Comparison of ENCODE assay signal across 23 mouse cellular contexts in the genomic region with DNA sequence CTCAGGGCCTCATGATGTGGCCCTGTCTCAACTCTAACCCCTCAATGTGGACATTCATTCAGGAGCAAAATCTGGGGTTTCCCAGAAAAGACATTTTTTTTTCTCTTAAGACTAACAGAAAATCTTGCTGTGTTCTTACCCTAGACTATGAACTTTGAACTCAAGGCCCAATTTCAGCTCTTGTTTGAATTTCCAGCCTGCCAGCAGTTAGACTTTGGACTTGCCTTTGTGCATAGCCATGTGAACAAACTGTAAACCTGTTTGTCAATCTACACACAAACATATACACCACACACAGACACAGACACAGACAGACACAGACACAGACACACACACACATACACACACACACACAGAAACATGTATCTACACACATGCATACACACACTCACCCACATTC.
A peak's percentile ranks its signal among the peaks of the same experiment; 100 is the strongest.
DNase-seq lines count a peak whose midpoint lies in the region; ATAC-seq and TF ChIP-seq lines count a peak whose summit lies in the region.
"Had no signal": no experiment of that assay in that cellular context is flagged by ENCODE, and none has a peak within 500 bp of the region (broad histone marks: within the 10 kb centered on the region; RNA-seq: fewer than 3 reads in every experiment).

No protein-coding gene starts in this region.

- H3K9ac ChIP-seq in liver, adult 2 months (ENCODE audit: low read depth, low read length): no peak overlapping the region
- H3K9ac ChIP-seq in liver, embryonic 11.5 days (ENCODE audit: low read depth, low read length): no peak overlapping the region
- no peak overlapping the region for H3K9ac ChIP-seq in intestine, embryonic 16.5 days (ENCODE audit: low read depth, low read length)
- H3K9ac ChIP-seq: embryonic facial prominence, embryonic 13.5 days; heart, embryonic 12.5 days; hindbrain, embryonic 14.5 days; liver, embryonic 13.5 days; lung, embryonic 14.5 days; stomach, embryonic 15.5 days had no signal

- peak overlapping the region; percentile 91 for H3K27ac ChIP-seq in liver, adult 2 months (replicated peaks; ENCODE audit: insufficient read depth, low read depth, low read length)
- no peak overlapping the region for H3K27ac ChIP-seq in liver, embryonic 11.5 days (ENCODE audit: low read depth, low read length)
- peak overlapping the region; percentile 55; the same call in 1 of the 2 replicates for H3K27ac ChIP-seq in intestine, embryonic 16.5 days (ENCODE audit: low read length)
- no peak overlapping the region for H3K27ac ChIP-seq in thymus, adult 2 months (ENCODE audit: control insufficient read depth, insufficient read depth, low read length)
- H3K27ac ChIP-seq: embryonic facial prominence, embryonic 13.5 days; heart, adult 2 months; hindbrain, embryonic 14.5 days; liver, embryonic 13.5 days; stomach, embryonic 15.5 days had no signal

- H3K79me2 ChIP-seq in liver, adult 2 months (ENCODE audit: control insufficient read depth, insufficient read depth, low read length): no peaks in the 10 kb centered on the region

- TF ChIP-seq POLR2A in liver, adult 2 months (IDR thresholded peaks at IDR 0.05; ENCODE audit: extremely low read depth, insufficient read depth, low read length): no peak
- TF ChIP-seq POLR2A in thymus, adult 2 months (IDR thresholded peaks at IDR 0.05; ENCODE audit: control insufficient read depth, extremely low read depth, insufficient read depth, low read length, poor library complexity): no peak

- H3K27me3 ChIP-seq in liver, adult 2 months (ENCODE audit: control insufficient read depth, insufficient read depth, low read length): no peaks in the 10 kb centered on the region
- no peaks in the 10 kb centered on the region for H3K27me3 ChIP-seq in liver, embryonic 11.5 days (replicated peaks; ENCODE audit: control insufficient read depth, insufficient read depth, low read length)
- no peaks in the 10 kb centered on the region for H3K27me3 ChIP-seq in intestine, embryonic 16.5 days (replicated peaks; ENCODE audit: control insufficient read depth, insufficient read depth, low read length)
- H3K27me3 ChIP-seq in thymus, adult 2 months (ENCODE audit: control insufficient read depth, insufficient read depth, low read length): no peaks in the 10 kb centered on the region
- H3K27me3 ChIP-seq: embryonic facial prominence, embryonic 13.5 days; liver, embryonic 13.5 days; stomach, embryonic 15.5 days had no signal

- no peak for ATAC-seq in liver, embryonic 11.5 days (replicated peaks; ENCODE audit: low FRiP score)
- peak; percentile 67 for ATAC-seq in intestine, embryonic 16.5 days
- ATAC-seq: forebrain, embryonic 16.5 days had no signal

- TF ChIP-seq CTCF in liver, adult 2 months (IDR thresholded peaks at IDR 0.05; ENCODE audit: low read depth, low read length): no peak
- TF ChIP-seq CTCF in thymus, adult 2 months (IDR thresholded peaks at IDR 0.05; ENCODE audit: borderline replicate concordance, control insufficient read depth, extremely low read depth, insufficient read depth, low read length, poor library complexity): no peak

- no peaks in the 10 kb centered on the region for H3K36me3 ChIP-seq in liver, adult 2 months (ENCODE audit: control insufficient read depth, insufficient read depth, low read length)
- no peaks in the 10 kb centered on the region for H3K36me3 ChIP-seq in liver, embryonic 11.5 days (ENCODE audit: control insufficient read depth, insufficient read depth, low read length)
- H3K36me3 ChIP-seq in intestine, embryonic 16.5 days (ENCODE audit: control insufficient read depth, insufficient read depth, low read length): no peaks in the 10 kb centered on the region
- no peaks in the 10 kb centered on the region for H3K36me3 ChIP-seq in thymus, adult 2 months (ENCODE audit: control insufficient read depth, insufficient read depth, low read length)
- H3K36me3 ChIP-seq: embryonic facial prominence, embryonic 13.5 days; heart, embryonic 12.5 days; liver, embryonic 13.5 days; stomach, embryonic 15.5 days had no signal

- peak; percentile 95 for DNase-seq in liver, adult 2 months (ENCODE audit: extremely low read depth, low read depth, low spot score)
- DNase-seq in liver, embryonic 11.5 days (ENCODE audit: low spot score): no peak
- peak; percentile 45 for DNase-seq in kidney, postnatal 14 days
- peak; percentile 59 for DNase-seq in yolk sac, embryonic 10.5 days (ENCODE audit: low spot score)
- no peak for DNase-seq in layer of hippocampus, adult 18-20 months (ENCODE audit: low spot score in 2 of 2)
- no peak for DNase-seq in thymus, adult 2 months
- DNase-seq: adrenal gland, adult 2 months; B cell, adult 2 months; cerebellum, adult 9-10 months; heart, adult 2 months; heart, postnatal 4 days; liver, embryonic 13.5 days; lung, embryonic 14.5 days; lung, postnatal 14 days; midbrain, embryonic 14.5 days; thymus, postnatal 14 days had no signal

- no peak overlapping the region for H3K4me2 ChIP-seq in liver, embryonic 11.5 days
- no peak overlapping the region for H3K4me2 ChIP-seq in intestine, embryonic 16.5 days (ENCODE audit: low read depth, low read length)
- H3K4me2 ChIP-seq: embryonic facial prominence, embryonic 13.5 days; heart, embryonic 12.5 days; hindbrain, embryonic 14.5 days; liver, embryonic 13.5 days; lung, embryonic 14.5 days; stomach, embryonic 15.5 days had no signal

- peaks cover 2% of the 10 kb centered on the region; the same call in 1 of the 2 replicates for H3K4me1 ChIP-seq in liver, adult 2 months (ENCODE audit: control insufficient read depth, insufficient read depth, low read length)
- no peaks in the 10 kb centered on the region for H3K4me1 ChIP-seq in liver, embryonic 11.5 days (replicated peaks; ENCODE audit: control insufficient read depth, insufficient read depth, low read length)
- H3K4me1 ChIP-seq in intestine, embryonic 16.5 days (ENCODE audit: control insufficient read depth, insufficient read depth, low read length): peaks cover 5% of the 10 kb centered on the region; the same call in 1 of the 2 replicates
- peaks cover 7% of the 10 kb centered on the region for H3K4me1 ChIP-seq in thymus, adult 2 months (replicated peaks; ENCODE audit: control insufficient read depth, insufficient read depth, low read length)
- H3K4me1 ChIP-seq: embryonic facial prominence, embryonic 13.5 days; heart, embryonic 12.5 days; liver, embryonic 13.5 days; stomach, embryonic 15.5 days had no signal

- H3K9me3 ChIP-seq in liver, embryonic 11.5 days (ENCODE audit: control insufficient read depth, low read length): no peaks in the 10 kb centered on the region
- no peaks in the 10 kb centered on the region for H3K9me3 ChIP-seq in intestine, embryonic 16.5 days (ENCODE audit: control insufficient read depth, low read length)
- H3K9me3 ChIP-seq: embryonic facial prominence, embryonic 13.5 days; heart, embryonic 12.5 days; liver, embryonic 13.5 days; stomach, embryonic 15.5 days had no signal

- H3K4me3 ChIP-seq in liver, adult 2 months (ENCODE audit: insufficient read depth, low read depth, low read length): no peak overlapping the region
- no peak overlapping the region for H3K4me3 ChIP-seq in liver, embryonic 11.5 days (ENCODE audit: low read depth, low read length)
- no peak overlapping the region for H3K4me3 ChIP-seq in intestine, embryonic 16.5 days (ENCODE audit: low read length)
- no peak overlapping the region for H3K4me3 ChIP-seq in thymus, adult 2 months (ENCODE audit: control insufficient read depth, insufficient read depth, low read length)
- H3K4me3 ChIP-seq: embryonic facial prominence, embryonic 13.5 days; erythroblast, embryonic 14.5 days; heart, adult 2 months; heart, embryonic 12.5 days; liver, embryonic 13.5 days; stomach, embryonic 15.5 days had no signal

Comparison
In these comparisons a context has a peak if more than half of its experiments do, and no peak if none do; other contexts are left out.
1. DNase-seq: peak in liver, adult 2 months (single experiment), kidney, postnatal 14 days (single experiment) and yolk sac, embryonic 10.5 days (single experiment); none in liver, embryonic 11.5 days (single experiment), layer of hippocampus, adult 18-20 months (0 of 2) and thymus, adult 2 months (single experiment).
2. H3K27ac ChIP-seq: peak in liver, adult 2 months (single experiment) and intestine, embryonic 16.5 days (single experiment); none in liver, embryonic 11.5 days (single experiment) and thymus, adult 2 months (single experiment).